Mouse (Mus musculus): ENCODE measurements around the gene Elob.

Gene Elob

GRCm38 (mm10) chr17:23778447-23778846, 50.5 kb downstream of the Elob start:
- DNase-seq (ENCODE audit: low spot score): no peak

- no peak for DNase-seq (ENCODE audit: low spot score)
Measured at GRCm38 (mm10) chr17:23777141-23777540, 51.8 kb downstream of the Elob start.

GRCm38 (mm10) chr17:23776216-23776615, 52.7 kb downstream of the Elob start:
- DNase-seq (ENCODE audit: low spot score): no peak

Data from layer of hippocampus, adult 9-10 months (tissue).